Mouse (Mus musculus) ovary, adult 18-20 months (tissue): ENCODE results near the gene Slc44a1.

ENCODE experiments used
- DNase-seq: peaks from one replicate; pipeline ENCODE4 v3.0.0; 2022; ENCODE audit warnings: low spot score, mixed read lengths

Slc44a1 gene

DNA sequence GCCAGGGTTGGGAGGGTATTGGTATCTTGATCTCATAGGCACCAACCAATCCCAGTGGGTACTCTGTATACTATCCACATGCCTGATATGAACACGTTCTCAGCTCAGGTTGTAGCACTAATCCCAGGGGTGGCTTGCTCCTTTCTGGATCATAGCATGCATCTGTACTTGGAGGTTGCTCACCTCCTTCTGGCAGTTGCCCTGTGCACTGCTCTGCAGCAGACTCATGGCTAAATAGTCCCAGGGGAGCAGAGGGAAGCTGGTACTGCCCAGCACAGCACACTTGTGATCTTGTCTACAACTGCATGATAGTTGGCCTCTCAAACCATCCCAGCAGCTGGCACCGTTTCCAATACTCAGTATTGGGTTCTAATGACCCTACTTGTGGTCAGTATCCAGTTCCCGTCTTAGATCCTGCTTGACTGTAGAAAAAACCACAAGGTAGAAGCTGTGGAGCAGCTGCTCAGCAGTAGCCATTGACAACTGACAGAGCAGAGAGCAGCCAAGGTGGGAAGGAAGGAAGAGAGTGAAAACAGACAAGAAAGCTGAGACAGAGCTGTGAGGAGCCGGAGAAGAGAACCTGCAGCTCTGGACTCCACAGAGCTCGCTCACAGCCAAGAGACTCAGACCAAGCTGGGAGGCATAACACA, 174.5 kb downstream of the Slc44a1 start:
- no peak for DNase-seq

DNA sequence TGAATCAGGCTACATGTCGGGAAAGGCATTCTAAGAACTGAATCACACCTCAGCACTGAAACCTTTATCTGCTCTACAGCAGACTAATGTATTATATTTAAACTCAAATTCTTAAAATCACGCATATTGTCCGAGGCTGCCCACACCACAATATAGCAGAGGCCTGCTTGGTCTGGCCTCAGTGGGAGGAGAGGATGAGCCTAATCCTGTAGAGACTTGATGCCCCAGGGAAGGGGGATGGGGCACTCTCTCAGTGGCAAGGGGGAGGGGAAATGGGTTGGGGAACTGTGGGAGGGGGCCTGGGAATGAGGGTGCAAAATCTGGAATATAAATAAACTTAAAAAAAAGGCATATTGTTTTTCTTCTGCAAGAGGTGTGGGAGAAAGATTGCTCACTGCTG, 177.8 kb downstream of the Slc44a1 start:
- DNase-seq, result no peak

DNA sequence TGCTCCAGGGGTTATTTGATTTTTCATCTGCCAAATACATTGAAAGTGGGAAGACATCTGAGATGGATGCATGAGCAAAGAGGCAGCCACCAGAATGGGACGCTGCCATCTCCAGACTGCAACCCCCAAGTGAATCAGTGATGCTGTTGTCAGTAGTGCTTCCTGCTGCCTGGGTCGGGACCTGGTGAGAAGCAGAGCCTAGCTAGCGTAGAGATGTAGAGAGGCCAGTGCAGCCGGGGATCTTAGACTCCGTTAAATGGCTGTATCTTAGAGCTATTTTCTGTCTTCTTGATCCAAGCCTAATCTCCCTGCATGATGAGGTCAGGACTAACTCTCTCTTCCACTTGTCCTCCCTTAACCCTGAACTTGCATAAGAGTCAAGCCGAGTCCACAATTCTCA, 179.9 kb downstream of the Slc44a1 start:
- DNase-seq, result no peak

DNA sequence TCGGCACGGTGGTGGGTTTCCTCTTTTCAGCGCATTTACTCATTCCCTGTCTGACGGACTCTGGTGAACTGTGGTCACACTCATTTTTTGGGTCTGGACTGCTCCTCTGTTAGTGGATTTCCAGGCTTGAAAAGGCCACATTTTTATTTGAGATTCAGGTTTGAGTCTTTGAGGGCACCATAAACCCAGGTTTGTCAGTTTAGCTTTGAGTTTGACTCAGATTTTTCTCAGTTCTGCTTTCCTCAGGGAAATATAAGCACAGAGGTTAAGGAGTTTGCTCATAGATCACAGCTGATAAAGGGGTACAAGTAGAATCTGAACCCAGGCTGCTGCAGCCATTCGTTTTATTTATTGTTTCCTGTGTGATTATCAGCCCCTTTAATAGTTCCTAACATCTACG, 180.9 kb downstream of the Slc44a1 start:
- DNase-seq, result no peak

DNA sequence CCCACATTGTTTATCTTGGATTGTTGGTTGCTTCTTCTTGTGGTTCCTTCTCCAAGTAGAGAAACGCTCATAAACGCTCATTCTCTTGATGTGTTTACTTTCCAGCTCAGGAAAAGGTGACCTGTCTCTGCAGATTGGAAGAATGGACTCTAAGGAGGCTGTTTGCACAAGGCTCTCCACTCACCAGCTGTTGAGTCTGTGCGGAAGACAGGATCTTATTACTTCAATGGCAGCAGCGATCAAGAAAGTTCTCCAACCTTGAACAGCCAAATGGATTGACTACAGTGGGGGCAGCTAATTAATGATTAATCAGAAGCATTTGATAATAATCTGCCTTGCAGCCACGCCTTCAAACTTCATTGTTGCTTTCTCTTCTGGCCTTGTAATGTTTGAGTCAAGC, 181.3 kb downstream of the Slc44a1 start:
- no peak for DNase-seq

DNA sequence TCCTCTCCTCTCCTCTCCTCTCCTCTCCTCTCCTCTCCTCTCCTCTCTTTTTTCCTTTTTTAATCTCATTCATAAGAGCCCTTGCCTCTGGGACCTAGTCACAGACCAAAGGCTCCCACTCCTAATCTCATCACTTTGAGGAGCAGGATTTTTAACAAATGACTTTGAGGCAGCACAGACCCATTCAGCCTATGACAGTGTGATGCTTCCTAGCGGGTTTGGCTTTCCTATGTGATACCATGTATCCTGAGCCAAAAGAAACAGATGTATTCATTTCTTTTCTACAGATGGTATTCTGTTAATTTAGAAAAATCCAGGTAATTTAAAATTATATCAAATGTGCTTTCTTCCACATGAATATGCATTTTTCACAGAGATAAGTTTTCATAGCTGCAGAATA, 183.5 kb downstream of the Slc44a1 start:
- no peak for DNase-seq

DNA sequence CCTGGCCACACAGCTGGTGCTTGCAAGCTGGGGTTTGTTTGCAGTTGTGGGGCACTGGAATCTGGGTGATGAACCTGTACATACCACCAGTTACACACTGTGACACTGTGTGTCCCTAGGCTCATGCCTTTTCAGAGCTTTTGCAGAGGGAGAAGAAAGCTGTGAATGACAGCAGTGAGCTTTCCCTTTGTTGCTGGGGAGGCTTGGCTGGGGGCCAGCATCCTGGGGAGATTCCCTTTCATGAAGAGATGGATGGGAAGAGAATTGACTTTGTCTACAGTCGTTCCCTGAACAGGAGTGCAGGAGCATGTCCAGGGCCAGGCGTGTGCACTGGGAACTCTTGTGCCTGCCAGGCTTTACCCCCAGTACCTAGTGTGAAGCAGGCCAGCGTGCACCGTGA, 184.6 kb downstream of the Slc44a1 start:
- DNase-seq, result no peak

DNA sequence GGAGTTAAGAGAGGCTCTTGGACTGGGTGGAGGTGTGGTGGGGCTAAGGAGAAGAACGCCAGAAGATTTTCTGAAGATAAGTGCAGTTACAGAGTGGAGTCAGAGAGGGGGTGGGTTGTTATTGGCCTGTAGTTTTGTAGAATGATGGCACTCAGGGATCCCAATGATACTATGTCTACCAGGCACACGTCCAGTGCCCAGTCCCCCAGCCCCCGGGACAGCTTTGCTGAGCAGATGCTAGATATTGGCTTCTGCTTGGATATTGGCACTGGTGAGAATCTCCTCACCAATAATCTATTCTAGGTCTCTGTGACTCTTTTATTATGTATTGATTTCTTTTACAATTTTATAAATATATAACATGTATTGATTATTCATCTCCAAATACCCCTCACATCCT, 185.1 kb downstream of the Slc44a1 start:
- no peak for DNase-seq

DNA sequence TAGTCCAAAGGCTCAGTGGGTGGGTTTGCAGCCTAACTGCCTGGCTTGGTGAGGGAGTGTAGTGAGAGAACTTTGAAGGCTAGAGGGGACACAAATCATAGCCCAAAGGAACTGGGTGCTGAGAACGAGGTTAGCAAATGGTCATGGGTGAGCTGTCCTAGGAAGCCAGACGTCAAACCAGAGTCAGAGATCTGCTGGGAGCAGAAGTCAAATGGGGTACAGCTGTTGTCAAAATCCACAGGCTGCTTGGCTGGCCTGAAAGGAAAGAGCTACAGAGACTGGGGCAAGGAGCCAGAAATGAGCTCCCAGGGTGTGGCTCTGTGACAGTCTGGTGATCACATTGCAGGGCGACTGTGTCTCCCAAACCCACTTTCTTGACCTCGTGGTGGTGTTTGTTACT, 188.7 kb downstream of the Slc44a1 start:
- no peak for DNase-seq

DNA sequence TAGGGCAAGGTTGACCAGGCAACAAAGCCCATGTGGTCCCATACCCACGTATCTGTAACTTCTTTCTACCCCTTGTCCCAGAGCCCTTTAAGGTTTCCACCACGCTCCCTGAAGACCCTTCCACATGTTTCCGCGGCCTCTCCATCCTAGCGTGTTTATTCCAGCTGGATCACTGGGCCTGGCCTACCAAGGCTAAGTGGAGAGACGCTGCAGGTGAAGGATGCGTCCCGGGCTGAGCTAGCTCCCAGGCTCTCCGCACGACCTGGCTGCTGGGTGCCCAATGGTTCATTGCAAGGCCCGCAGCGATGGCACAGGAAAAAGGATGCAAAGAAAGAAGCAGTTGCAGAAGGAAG, 190.7 kb downstream of the Slc44a1 start:
- DNase-seq, result no peak

DNA sequence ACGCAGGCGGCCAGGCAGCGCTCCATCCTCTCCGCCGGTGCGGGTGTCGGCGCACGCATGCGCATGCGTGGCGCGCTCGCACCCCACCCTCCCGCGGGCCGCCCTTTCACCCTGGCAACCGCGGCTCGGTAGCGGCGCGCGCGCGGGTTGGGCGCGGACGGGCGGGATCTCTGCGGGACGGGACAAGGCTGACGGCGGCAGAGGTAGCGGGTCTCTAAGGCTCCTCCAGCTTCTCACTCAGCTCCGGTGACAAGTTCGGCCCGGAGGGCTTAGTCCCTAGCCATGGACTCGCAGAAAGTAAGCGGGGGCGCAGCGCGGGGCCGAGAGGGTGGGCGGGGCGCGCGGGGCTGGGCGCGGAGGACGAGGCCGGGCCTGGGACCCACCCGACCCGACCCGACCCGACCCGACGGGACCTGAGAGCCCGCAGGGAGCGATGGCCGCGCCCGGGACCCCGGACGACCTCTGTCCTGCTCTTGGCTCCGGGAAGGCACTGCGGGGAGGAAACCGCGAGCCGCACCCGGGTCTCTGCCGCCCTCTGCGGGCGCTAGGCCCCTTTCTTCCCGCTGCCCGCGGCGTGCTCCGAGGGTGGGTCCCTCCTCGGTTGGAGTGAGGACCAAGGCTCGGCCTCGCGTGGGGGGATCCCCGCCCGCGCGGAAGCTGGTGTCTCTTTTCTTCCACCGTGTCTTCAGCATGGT, 191.2 kb downstream of the Slc44a1 start, which contains the start of gene Fsd1l:
Gene Fsd1l, plus strand, starts transcription at position 156 of the 695 bp plus-strand sequence.
- peak; percentile 65 for DNase-seq

DNA sequence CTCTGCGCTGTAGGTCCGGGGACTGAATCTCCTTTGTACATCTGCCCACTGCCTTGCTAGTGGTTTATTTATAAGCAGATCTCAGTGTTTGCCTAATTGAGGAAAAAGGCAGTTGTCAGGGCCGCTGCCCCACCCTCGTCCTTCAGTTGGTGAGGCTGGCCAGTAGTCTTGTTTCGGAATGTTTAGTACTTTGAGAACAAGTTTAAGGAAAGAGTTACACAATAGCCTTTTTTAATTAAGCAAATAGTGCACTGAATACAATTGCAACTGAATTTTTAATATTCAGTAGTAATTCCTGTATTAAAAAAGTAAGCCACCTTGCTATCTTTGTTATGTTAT, 191.8 kb downstream of the Slc44a1 start:
- no peak for DNase-seq

DNA sequence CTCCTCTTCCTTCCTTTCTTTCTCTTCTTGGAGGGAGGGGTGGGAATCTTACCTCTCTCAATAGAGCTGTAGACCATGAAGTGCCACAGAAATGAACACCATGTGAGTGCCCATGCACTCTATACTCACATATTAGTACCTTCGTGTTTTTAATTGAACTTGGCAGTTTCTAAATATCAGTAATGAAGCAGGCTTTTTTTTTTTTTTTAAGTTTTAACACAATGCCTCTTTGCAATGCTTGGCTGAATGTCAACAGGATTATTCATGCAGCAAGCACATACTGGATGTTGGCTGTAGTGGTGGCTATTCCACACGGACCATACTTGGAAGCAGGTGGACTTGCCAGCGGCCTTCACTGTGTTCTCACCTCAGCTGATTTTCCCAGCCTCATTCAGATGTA, 195.1 kb downstream of the Slc44a1 start:
- DNase-seq, result no peak

DNA sequence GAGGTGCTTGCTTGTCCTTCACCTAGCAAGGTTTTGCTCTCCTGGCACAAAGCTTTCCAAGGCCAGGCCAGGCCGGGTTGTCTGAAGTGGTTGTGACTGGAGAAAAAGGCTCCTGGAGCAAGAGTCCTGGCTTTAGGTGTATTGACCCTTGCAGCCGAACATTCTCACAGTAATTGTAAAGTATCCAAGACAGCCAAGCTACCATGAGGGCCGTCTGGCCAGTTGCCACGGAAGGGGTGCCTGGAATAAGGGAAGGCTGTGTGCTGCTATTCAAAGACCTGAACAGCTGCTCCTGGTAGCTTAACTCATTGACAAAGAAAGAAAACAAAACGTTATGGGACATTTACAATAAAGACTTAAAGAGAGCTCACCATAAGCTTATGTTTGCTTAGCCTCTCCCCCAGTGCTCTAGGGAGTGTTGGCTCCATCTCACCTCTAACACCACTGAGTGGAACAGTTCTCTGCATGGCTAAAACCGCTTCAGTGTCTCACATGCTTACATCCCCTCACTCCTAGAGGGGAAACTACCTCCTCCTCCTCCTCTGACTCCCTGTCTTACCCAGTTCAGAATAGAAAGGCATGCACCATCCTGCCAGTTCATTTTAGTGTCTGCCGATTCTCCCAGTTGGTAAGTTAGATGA, 197.2 kb downstream of the Slc44a1 start:
- DNase-seq, result no peak

DNA sequence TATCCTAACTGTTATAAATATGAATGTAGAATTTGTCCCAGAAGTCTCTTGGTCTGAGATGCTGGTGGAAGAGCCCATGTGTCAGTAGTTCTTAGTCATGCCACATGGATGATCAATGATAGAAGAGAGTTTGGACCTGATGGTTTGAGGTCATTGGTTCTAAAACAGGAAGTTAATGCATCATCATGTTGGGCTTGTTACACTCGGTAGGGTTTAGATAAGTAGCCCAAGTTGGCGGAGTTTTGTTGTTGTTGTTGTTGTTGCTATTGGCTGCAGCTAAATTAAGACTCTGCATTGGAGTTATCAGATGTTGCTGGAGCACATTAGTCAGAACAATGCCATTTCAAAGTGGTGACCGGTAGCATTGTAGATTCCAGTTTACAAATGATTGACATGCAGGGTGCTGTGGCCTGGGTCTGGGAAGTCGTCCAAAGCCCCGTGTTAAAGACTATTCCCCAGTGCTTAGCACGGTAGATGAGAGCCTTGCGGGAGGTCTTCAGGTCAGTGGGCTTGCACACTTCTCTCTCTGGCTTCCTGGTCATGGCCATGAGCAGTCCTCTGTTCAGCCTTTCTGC, 198.4 kb downstream of the Slc44a1 start:
- DNase-seq, result no peak

DNA sequence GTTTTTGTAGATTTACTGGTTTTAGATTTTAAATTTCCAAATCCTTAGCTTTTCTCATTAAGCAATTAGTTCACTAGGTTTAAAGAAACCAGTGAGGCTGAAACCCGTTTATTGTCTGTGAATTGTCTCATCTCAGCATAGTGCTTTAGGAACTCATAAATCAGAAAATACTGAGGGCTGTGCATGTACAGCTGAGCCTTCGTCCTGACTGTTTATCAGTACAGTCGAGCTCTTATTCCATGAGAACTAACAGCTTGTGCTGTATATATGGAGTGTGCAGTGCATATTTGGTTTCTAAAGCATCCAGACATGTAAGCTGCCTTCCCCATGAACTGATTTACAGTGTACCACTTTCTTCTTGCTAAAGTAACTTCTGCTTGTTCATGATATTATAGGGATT, 217.8 kb downstream of the Slc44a1 start:
- no peak for DNase-seq

DNA sequence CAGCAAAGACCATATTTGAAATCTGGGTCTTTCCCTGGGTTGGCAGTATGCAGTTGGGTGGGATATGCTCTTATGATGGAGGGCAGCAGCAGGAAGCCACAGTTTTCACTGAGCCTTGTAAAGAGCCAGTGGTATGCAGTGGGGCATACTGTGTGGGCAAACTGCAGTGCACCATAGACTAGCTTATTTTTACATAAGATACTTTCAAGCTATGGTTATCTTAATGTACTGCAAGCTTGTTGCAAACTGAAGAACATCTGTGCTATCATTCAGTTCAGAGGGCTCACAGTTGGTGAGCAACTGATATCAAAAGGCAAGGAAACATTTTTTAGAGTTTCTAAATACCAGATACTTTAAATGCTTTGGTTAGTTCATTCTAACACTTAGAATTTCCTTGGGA, 220.5 kb downstream of the Slc44a1 start:
- no peak for DNase-seq
